Mouse (Mus musculus): ENCODE measurements at regions not wholly inside any gene's neighbourhood (a gene's known extent, or its start where the extent isn't known, plus 50 kb on each side); places are given as distances from the start of the nearest gene placed in this dataset.

DNA sequence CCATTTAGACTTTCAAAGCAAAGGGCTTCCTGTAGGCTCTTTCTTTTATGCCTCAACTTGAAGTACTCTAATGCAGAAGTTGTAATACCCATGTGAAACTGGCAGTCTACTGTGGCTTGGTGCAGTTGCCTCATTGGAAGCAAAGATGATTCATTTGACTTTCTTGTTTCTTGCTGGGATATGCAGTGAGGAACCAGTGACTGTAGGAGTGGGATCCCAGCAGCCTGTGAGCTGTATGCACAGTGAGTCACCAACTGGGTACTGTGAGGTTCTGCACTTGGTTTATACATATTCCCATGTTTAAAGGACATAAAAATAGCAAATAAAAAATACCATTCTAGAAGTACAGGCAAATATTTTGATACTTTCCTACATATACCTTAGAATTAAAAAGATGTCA, 202.6 kb downstream of the Ttc32 start:
- Histone ChIP-seq H3K9me3 (replicated peaks; ENCODE audit: low read length) (no peaks in the 10 kb centered on the region), H3K27ac (ENCODE audit: insufficient read depth, low read depth) (no peak overlapping the region), H3K27me3 (replicated peaks) (no peaks in the 10 kb centered on the region), H3K79me2 (replicated peaks; ENCODE audit: control insufficient read depth, extremely low read depth, insufficient read depth, poor library complexity, severe bottlenecking) (no peaks in the 10 kb centered on the region), H3K36me3 (replicated peaks in 1 of 2; ENCODE audit: control insufficient read depth in 1 of 2, insufficient read depth in 1 of 2, low read length in 1 of 2) (no peaks in the 10 kb centered on the region), H3K9ac (ENCODE audit: insufficient read depth, low read depth) (no peak overlapping the region), H3K4me2 (ENCODE audit: insufficient read depth, low read depth, poor library complexity, severe bottlenecking) (no peak overlapping the region), H3K4me1 (ENCODE audit: control insufficient read depth in 1 of 2, insufficient read depth in 2 of 2) (no peaks in the 10 kb centered on the region), H3K4me3 (replicated peaks in 1 of 3; ENCODE audit: low read depth in 2 of 3, low read length in 2 of 3, poor library complexity in 1 of 3) (no peak overlapping the region)
- in situ Hi-C loops (cut with MboI; ENCODE audit: low pct_ligation_motif_present, low pct_unique_long_range_greater_than_20kb, low sequenced_read_pairs), result no loop called here
- no peak for DNase-seq (ENCODE audit: extremely low read depth)
- TF ChIP-seq ZKSCAN1 (IDR thresholded peaks at IDR 0.05; ENCODE audit: borderline replicate concordance, low read depth, low read length) (no peak), RAD21 (IDR thresholded peaks at IDR 0.05; ENCODE audit: low read depth, low read length) (no peak)
- dilution Hi-C loops (cut with MboI; ENCODE audit: extremely low pct_ligation_motif_present, extremely low pct_unique_long_range_greater_than_20kb, low sequenced_read_pairs), result no loop called here

DNA sequence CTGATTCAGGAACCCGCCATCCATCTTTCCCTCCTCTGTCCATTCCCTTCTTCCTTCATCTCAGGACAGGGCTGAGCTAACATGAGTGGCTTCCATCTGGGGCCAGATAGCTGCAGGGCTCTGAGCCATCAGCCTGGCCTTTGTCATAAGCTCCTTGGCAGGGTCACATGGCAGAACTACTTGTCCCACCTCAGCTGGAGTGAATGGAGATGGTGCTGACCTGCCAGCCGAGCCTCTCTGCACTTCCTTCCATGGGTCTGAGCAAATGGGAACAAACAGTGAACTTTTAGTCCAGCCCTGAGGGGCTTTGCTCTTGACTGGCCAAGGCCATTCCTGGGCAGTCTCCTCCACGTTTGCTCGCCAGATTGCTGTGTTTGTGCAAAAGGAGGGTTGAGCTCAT, 206.1 kb downstream of the Ttc32 start:
- dilution Hi-C loops (cut with MboI; ENCODE audit: extremely low pct_ligation_motif_present, extremely low pct_unique_long_range_greater_than_20kb, low sequenced_read_pairs) (no loop called here), in situ Hi-C loops (cut with MboI; ENCODE audit: low pct_ligation_motif_present, low pct_unique_long_range_greater_than_20kb, low sequenced_read_pairs) (no loop called here)

DNA sequence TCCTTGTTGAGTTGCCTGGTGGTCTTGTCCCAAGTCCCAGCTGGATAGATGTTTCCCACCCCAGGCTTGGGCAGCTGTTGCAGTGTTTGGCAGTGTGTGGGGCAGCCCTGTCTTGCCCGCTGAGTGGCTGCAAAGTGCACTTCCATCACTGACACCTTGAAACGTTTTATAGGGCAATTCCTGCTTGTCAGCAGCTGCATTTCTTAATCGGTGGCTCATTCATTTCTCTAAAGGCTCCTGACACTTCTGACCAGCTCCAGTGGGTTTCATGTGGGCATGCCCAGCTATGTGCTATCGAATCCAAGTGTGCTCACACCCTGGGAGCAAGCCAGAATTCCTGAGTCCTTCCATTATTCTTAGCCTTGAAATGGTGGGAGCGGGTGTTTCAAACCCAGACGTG, 207.7 kb downstream of the Ttc32 start:
- dilution Hi-C loops (cut with MboI; ENCODE audit: extremely low pct_ligation_motif_present, extremely low pct_unique_long_range_greater_than_20kb, low sequenced_read_pairs), result no loop called here

More for the DNA sequence above, 206.1 kb downstream of the Ttc32 start:
- Histone ChIP-seq H3K9ac (ENCODE audit: insufficient read depth, low read depth) (no peak overlapping the region), H3K4me2 (ENCODE audit: insufficient read depth, low read depth, poor library complexity, severe bottlenecking) (no peak overlapping the region), H3K4me1 (ENCODE audit: control insufficient read depth in 1 of 2, insufficient read depth in 2 of 2) (no peaks in the 10 kb centered on the region), H3K27ac (ENCODE audit: insufficient read depth, low read depth) (no peak overlapping the region), H3K36me3 (replicated peaks in 1 of 2; ENCODE audit: control insufficient read depth in 1 of 2, insufficient read depth in 1 of 2, low read length in 1 of 2) (no peaks in the 10 kb centered on the region), H3K4me3 (replicated peaks in 1 of 3; ENCODE audit: low read depth in 2 of 3, low read length in 2 of 3, poor library complexity in 1 of 3) (no peak overlapping the region), H3K27me3 (replicated peaks) (no peaks in the 10 kb centered on the region), H3K79me2 (replicated peaks; ENCODE audit: control insufficient read depth, extremely low read depth, insufficient read depth, poor library complexity, severe bottlenecking) (no peaks in the 10 kb centered on the region), H3K9me3 (replicated peaks; ENCODE audit: low read length) (no peaks in the 10 kb centered on the region)
- no peak for DNase-seq (ENCODE audit: extremely low read depth)
- TF ChIP-seq UBTF (IDR thresholded peaks at IDR 0.05; ENCODE audit: low read depth, low read length) (no peak), CHD1 (IDR thresholded peaks at IDR 0.05; ENCODE audit: low read depth, low read length) (no peak), MAFK (IDR thresholded peaks at IDR 0.05; ENCODE audit: insufficient replicate concordance, low read length) (no peak), MYC (IDR thresholded peaks at IDR 0.05; ENCODE audit: low read depth, low read length) (no peak), ZNF384 (IDR thresholded peaks at IDR 0.05; ENCODE audit: low read depth, low read length) (no peak), POLR2AphosphoS2 (IDR thresholded peaks at IDR 0.05; ENCODE audit: low read depth, low read length) (no peak), ZC3H11A (IDR thresholded peaks at IDR 0.05; ENCODE audit: low read depth, low read length) (no peak), MAX (IDR thresholded peaks at IDR 0.05; ENCODE audit: low read length) (no peak), SIN3A (IDR thresholded peaks at IDR 0.05; ENCODE audit: low read length) (no peak), TCF12 (IDR thresholded peaks at IDR 0.05; ENCODE audit: low read depth, low read length) (no peak)

More for the DNA sequence above, 207.7 kb downstream of the Ttc32 start:
- TF ChIP-seq ZC3H11A (IDR thresholded peaks at IDR 0.05; ENCODE audit: low read depth, low read length) (no peak), EP300 (IDR thresholded peaks at IDR 0.05; ENCODE audit: low read length) (no peak), PAX5 (IDR thresholded peaks at IDR 0.05; ENCODE audit: low read length) (no peak), RCOR1 (conservative IDR thresholded peaks at IDR 0.05; ENCODE audit: low read depth, low read length) (no peak), KAT2A (IDR thresholded peaks at IDR 0.05; ENCODE audit: insufficient replicate concordance, low read length) (no peak), USF2 (conservative IDR thresholded peaks at IDR 0.05; ENCODE audit: low read depth, low read length) (no peak), POLR2AphosphoS2 (IDR thresholded peaks at IDR 0.05; ENCODE audit: low read depth, low read length) (no peak), POLR2A (IDR thresholded peaks at IDR 0.05; ENCODE audit: low read depth, low read length) (no peak), GABPA (IDR thresholded peaks at IDR 0.05; ENCODE audit: insufficient replicate concordance, low read depth, low read length) (no peak), MAX (IDR thresholded peaks at IDR 0.05; ENCODE audit: low read length) (no peak), TBP (conservative IDR thresholded peaks at IDR 0.05; ENCODE audit: low read depth, low read length) (no peak), SIN3A (IDR thresholded peaks at IDR 0.05; ENCODE audit: low read length) (no peak), NELFE (IDR thresholded peaks at IDR 0.05; ENCODE audit: low read depth, low read length) (no peak)
- Histone ChIP-seq H3K9me3 (replicated peaks; ENCODE audit: low read length) (no peaks in the 10 kb centered on the region), H3K27me3 (replicated peaks) (no peaks in the 10 kb centered on the region), H3K27ac (ENCODE audit: insufficient read depth, low read depth) (no peak overlapping the region), H3K4me3 (replicated peaks in 1 of 3; ENCODE audit: low read depth in 2 of 3, low read length in 2 of 3, poor library complexity in 1 of 3) (no peak overlapping the region), H3K36me3 (replicated peaks in 1 of 2; ENCODE audit: control insufficient read depth in 1 of 2, insufficient read depth in 1 of 2, low read length in 1 of 2) (no peaks in the 10 kb centered on the region), H3K4me1 (ENCODE audit: control insufficient read depth in 1 of 2, insufficient read depth in 2 of 2) (no peaks in the 10 kb centered on the region), H3K4me2 (ENCODE audit: insufficient read depth, low read depth, poor library complexity, severe bottlenecking) (no peak overlapping the region), H3K79me2 (replicated peaks; ENCODE audit: control insufficient read depth, extremely low read depth, insufficient read depth, poor library complexity, severe bottlenecking) (no peaks in the 10 kb centered on the region), H3K9ac (ENCODE audit: insufficient read depth, low read depth) (no peak overlapping the region)
- no peak for DNase-seq (ENCODE audit: extremely low read depth)
- in situ Hi-C loops (cut with MboI; ENCODE audit: low pct_ligation_motif_present, low pct_unique_long_range_greater_than_20kb, low sequenced_read_pairs), result no loop called here
